Mouse (Mus musculus): ENCODE measurements around the gene Rnf166.

- TF ChIP-seq CTCF (IDR thresholded peaks at IDR 0.05; ENCODE audit: borderline replicate concordance, insufficient read depth, low read depth, low read length): no peak
- TF ChIP-seq POLR2A (IDR thresholded peaks at IDR 0.05; ENCODE audit: borderline replicate concordance, insufficient read depth, low read length): no peak
Observed at GRCm38 (mm10) chr8:122467816-122468215, 8.0 kb downstream of the Rnf166 start.

Data from cerebellum, adult 2 months (tissue).